Mouse (Mus musculus) heart, embryonic 12.5 days (tissue): Measurements from ENCODE around the gene Cdh7. TPM values are rescaled to one million over a fixed set of nuclear protein-coding genes. Genes with fewer than 3 reads are reported as not detected.

Source experiments
- ATAC-seq: fragments of 200-750 bp; cut with Nextera tagmentation; 2 replicates; pipeline ENCODE4 v1.8.0; 2017; ENCODE audit warnings: moderate TSS enrichment, moderate library complexity; ENCODE audit not compliant: insufficient number of reproducible peaks, low FRiP score
- H3K27ac ChIP-seq: fragments of 300-500 bp; sonication (generic); 2 replicates; pipeline ENCODE4 v1.5.1; 2016; ENCODE audit warnings: mild to moderate bottlenecking, moderate library complexity; ENCODE audit not compliant: poor library complexity, severe bottlenecking
- H3K27me3 ChIP-seq: fragments of 300-500 bp; sonication (generic); replicated peaks from 2 replicates; pipeline ENCODE4 v1.6.1; 2016; ENCODE audit warnings: mild to moderate bottlenecking, moderate library complexity
- H3K36me3 ChIP-seq: fragments of 300-500 bp; sonication (generic); 2 replicates; pipeline ENCODE4 v1.6.1; 2016; ENCODE audit warnings: mild to moderate bottlenecking, moderate library complexity
- H3K4me1 ChIP-seq: fragments of 300-500 bp; sonication (generic); replicated peaks from 2 replicates; pipeline ENCODE4 v1.6.1; 2016; ENCODE audit warnings: mild to moderate bottlenecking
- H3K4me2 ChIP-seq: fragments of 300-500 bp; sonication (generic); 2 replicates; pipeline ENCODE4 v1.6.1; 2016; ENCODE audit warnings: mild to moderate bottlenecking, moderate library complexity
- H3K4me3 ChIP-seq: fragments of 300-500 bp; sonication (generic); 2 replicates; pipeline ENCODE4 v1.5.1; 2016; ENCODE audit warnings: mild to moderate bottlenecking
- H3K9ac ChIP-seq: fragments of 300-500 bp; sonication (generic); 2 replicates; pipeline ENCODE4 v1.6.1; 2016; ENCODE audit warnings: mild to moderate bottlenecking, moderate library complexity
- H3K9me3 ChIP-seq: fragments of 300-500 bp; sonication (generic); replicated peaks from 2 replicates; pipeline ENCODE4 v1.6.1; 2016; ENCODE audit warnings: mild to moderate bottlenecking, moderate library complexity
- WGBS: fragments of 180-500 bp; shearing (Covaris S2); methylation state at CpG from one replicate; pipeline ENCODE4 v1.1.7; 2016; 5-methylcytosine and 5-hydroxymethylcytosine counted together
- polyA plus RNA-seq: library from polyadenylated mRNA; unstranded; fragments of >200 nt; fragmentation: Nextera tagmentation; extraction: Ambion mirVana; gene quantifications from 2 replicates; pipeline ENCODE4 v1.2.1, GENCODE M21; 2016

Cdh7 gene
- 0.42 and 0.95 TPM in 2 replicates for polyA plus RNA-seq

DNA sequence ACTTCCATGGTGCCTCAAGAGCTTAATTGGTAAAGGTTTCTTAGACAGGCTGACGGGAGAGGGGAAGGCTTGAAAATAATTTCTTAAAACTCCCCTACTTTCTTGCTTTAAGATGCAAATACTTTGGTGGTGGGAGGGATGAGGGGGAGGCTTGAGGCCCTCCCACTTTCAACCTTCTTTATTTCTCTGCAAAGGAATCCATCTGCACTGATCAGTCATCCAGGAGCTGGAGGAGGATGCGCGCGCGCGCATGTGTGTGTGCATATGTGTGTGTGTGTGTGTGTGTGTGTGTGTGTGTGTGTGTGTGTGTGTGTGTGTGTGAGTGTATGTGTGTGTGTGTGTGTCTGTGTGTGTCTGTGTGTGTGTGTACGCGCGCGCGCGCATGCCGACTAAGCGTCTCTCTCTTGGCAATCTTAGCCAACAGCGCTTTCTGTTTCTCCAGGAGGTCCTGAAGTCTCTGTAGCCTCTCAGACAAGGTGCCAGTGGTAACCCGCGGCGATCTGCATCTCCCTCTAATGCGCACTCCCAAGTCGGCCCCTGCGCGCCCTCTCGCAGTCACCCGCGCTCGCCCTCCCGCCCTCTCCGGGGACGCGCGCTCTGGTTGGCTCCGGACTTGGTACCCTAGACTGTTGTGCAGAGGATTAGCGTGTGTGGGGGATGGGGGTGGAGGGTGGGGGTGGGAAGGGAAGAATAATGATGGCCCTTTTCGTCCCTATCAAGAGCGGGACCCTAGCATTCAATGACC lies at the start of gene Cdh7:
Cdh7 (plus strand) TSS at position 368 of the 745 bp plus-strand sequence.
- H3K9me3 ChIP-seq, result no peaks in the 10 kb centered on the region
- H3K36me3 ChIP-seq, result no peaks in the 10 kb centered on the region
- H3K4me3 ChIP-seq, result peak within 1 kb of the TSS; percentile 67
- ATAC-seq, result peak; percentile 29; the same call in 1 of the 2 replicates
- H3K27ac ChIP-seq, result no peak within 1 kb of the TSS
- under 1% methylated on average over 30 of the region's 35 CpGs for WGBS
- H3K4me2 ChIP-seq, result peak within 1 kb of the TSS; percentile 98
- peak within 1 kb of the TSS; percentile 62; the same call in 1 of the 2 replicates for H3K9ac ChIP-seq
- no peaks in the 10 kb centered on the region for H3K4me1 ChIP-seq
- peaks cover 21% of the 10 kb centered on the region for H3K27me3 ChIP-seq

DNA sequence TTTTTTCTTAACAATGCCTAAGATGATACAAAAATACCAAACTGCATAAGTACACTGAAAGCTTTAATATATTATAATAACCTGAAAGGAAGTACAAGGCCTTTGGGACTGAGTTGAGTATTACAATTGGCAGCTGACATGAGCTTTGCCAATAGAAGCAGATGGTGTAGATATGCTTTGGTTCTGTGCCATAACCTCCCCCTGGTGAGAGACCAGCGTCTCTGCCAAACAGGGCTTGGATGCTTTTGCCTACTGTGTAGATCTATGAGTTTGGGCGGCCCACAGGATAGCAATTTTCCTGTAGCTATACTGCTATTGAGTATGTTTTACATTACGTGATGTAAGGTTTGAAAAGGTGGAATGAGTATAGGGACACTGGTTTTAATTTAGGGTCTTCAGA lies 49.6 kb upstream of the Cdh7 start:
- Histone ChIP-seq H3K9me3 (no peaks in the 10 kb centered on the region), H3K36me3 (no peaks in the 10 kb centered on the region)
- WGBS, result 78% methylated on average over 3 of the region's 3 CpGs

DNA sequence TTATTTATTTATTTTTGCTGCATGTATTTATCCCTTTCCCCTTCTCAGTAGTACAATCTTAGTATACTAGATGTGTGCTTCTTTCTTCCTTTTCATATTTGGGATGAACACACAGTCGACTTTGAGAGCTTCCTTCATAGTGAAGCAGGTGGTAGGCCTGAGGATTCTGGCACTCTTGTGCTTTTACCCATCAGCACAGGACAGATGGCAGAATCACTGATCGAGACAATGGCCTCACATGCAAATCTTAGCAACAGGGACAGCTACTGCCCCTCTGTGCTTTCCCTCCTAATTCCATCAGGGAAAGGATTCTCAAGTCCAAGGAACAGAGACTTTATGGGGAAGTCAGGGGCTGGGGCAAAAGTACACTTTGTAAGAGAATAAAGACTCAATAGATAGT lies 33.7 kb upstream of the Cdh7 start:
- H3K4me2 ChIP-seq, result no peak overlapping the region
- H3K27ac ChIP-seq, result no peak overlapping the region
- no peak for ATAC-seq
- no peaks in the 10 kb centered on the region for H3K27me3 ChIP-seq
- no peak overlapping the region for H3K9ac ChIP-seq
- H3K4me1 ChIP-seq, result no peaks in the 10 kb centered on the region
- H3K36me3 ChIP-seq, result no peaks in the 10 kb centered on the region
- H3K4me3 ChIP-seq, result no peak overlapping the region
- no peaks in the 10 kb centered on the region for H3K9me3 ChIP-seq
- WGBS, result 66% methylated on average over 2 of the region's 2 CpGs

More for the DNA sequence above, 49.6 kb upstream of the Cdh7 start:
- Histone ChIP-seq H3K4me1 (no peaks in the 10 kb centered on the region), H3K27ac (no peak overlapping the region), H3K27me3 (no peaks in the 10 kb centered on the region), H3K4me3 (no peak overlapping the region), H3K9ac (no peak overlapping the region), H3K4me2 (no peak overlapping the region)
- no peak for ATAC-seq

DNA sequence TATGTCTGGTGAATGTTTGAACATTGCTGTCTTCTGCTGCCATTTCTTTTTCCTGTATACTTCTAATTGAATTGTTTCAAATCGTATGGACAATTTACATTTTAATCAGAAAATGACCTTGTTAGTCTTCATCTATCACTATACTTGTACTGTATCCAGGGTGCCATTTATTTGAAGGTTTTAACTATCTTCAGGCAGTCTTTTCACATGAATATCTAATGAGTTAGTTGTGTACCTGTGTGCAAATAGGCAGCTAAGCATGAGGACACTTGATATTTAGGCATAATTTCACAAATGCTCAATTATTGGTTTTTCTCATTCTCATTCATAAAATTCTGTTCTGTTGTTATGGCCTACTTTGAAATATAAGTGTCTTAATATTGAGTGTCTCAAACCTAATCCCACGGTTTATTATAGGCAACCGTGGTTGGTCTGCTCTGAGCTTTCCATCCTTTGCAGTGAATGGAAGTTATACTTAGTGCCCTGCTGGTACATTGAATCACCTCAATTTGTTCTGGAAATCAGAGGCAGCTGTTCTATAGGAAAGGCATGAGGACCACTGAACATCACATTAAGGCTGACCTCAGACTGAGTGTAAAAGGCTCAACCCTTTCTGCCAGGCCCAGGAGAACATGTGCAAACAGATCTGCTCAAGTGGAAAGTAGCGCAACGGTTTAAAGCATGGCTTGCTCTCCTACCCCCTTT lies 10.4 kb upstream of the Cdh7 start:
- no peak overlapping the region for H3K27ac ChIP-seq
- no peaks in the 10 kb centered on the region for H3K4me1 ChIP-seq
- H3K9ac ChIP-seq, result no peak overlapping the region
- 82% methylated on average over 5 of the region's 5 CpGs for WGBS
- no peaks in the 10 kb centered on the region for H3K36me3 ChIP-seq
- H3K4me3 ChIP-seq, result no peak overlapping the region
- no peak overlapping the region for H3K4me2 ChIP-seq
- no peaks in the 10 kb centered on the region for H3K9me3 ChIP-seq
- no peak for ATAC-seq
- H3K27me3 ChIP-seq, result no peaks in the 10 kb centered on the region

DNA sequence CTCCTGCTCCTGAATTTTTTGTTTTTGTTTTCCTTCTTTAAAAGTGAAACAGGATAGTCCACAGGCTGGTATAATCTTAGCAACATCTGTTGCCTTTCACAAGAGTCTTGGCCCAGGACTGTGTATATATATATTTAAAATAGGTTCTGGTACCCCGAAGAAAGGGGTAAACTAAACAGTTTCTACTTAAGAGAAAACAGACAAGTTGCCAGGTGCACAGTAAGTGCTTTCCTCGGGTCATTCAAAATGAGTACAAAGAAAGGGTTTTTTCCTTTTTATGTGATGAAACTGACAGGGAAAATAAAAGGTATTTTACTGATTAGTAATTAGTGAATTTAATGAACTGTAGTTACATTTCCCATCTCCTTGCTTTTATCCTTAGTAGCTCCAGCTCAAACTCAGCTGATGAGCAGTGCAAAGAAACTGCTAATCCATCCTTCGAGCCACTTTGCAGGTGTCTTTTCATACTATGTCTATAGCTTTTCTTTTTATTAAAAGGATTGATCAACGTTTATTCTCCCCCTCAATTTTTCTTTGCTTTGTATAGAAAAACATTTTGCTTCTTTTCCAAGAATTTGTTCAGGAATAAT lies 9.7 kb upstream of the Cdh7 start:
- no peaks in the 10 kb centered on the region for H3K27me3 ChIP-seq
- no peak for ATAC-seq
- H3K4me3 ChIP-seq, result no peak overlapping the region
- WGBS, result 66% methylated on average over 4 of the region's 4 CpGs
- no peaks in the 10 kb centered on the region for H3K36me3 ChIP-seq
- H3K4me1 ChIP-seq, result no peaks in the 10 kb centered on the region
- no peak overlapping the region for H3K9ac ChIP-seq
- H3K4me2 ChIP-seq, result no peak overlapping the region
- H3K27ac ChIP-seq, result no peak overlapping the region
- no peaks in the 10 kb centered on the region for H3K9me3 ChIP-seq

DNA sequence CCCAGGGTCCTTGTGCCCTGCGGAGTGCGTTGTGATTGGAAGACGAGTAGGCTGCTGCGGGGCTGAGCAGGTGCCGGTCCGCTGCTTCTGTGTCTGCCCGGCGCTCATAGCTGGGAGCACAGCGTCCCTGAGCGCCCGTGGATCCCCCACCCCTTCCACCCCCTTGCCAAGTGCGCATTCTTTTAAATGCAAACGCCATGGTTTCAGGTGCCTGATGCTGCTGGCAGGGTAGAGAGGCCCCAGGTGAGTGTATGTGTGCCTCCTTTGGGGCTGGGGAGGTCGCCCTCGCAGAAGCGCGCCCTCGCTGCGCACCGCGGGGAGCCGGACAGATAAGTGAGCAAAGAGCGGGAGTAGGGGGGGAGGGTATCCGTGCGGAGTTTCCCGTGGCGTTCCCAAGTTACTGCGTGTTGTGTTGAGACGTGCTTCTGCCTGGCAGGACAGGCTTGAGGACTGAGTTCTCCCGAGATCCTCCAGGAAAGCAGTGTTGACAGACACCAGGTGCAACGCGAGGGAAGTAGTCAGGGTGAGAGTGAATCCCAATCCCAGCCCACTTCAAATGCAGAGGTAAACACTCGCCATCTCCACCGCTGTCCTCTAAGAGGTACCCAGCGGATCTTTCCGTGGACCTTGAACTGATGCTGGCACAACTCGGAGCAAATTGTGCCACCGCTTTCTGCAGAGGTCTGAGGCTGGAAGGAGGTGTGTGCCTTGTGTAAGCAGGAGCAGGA lies 742 bp downstream of the Cdh7 start:
- Histone ChIP-seq H3K36me3 (no peaks in the 10 kb centered on the region), H3K9ac (0 out of 2 replicates have a peak overlapping the region, but pooled peaks have one; percentile 62), H3K27ac (no peak overlapping the region), H3K4me3 (peak overlapping the region; percentile 67), H3K4me1 (no peaks in the 10 kb centered on the region), H3K4me2 (peak overlapping the region; percentile 98), H3K27me3 (peaks cover 21% of the 10 kb centered on the region), H3K9me3 (no peaks in the 10 kb centered on the region)
- WGBS, result 2% methylated on average over 38 of the region's 38 CpGs
- no peak for ATAC-seq

DNA sequence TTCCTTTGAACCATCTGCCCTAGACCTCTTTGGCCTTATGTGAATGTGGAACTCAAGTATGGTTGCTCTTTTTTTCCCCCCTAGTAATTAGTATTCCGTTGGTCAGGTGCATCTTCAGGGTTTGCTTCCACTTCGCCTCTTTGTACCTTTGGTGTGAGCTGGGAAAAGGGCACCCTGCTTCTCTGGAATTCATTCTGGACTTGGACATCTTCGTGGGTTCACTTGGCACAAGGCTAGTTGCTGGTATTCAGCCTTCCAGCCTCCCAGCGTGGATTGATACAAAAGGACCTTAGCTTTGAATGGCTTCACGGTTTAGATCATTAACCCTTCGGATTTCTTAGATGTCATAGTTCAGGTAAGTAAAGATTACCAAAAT lies 1.3 kb downstream of the Cdh7 start:
- Histone ChIP-seq H3K27ac (no peak overlapping the region), H3K36me3 (no peaks in the 10 kb centered on the region), H3K4me3 (peak overlapping the region; percentile 67; the same call in 1 of the 2 replicates), H3K4me1 (no peaks in the 10 kb centered on the region), H3K27me3 (peaks cover 21% of the 10 kb centered on the region), H3K9me3 (no peaks in the 10 kb centered on the region), H3K9ac (no peak overlapping the region), H3K4me2 (peak overlapping the region; percentile 98)
- WGBS, result 29% methylated on average over 6 of the region's 6 CpGs
- no peak for ATAC-seq

DNA sequence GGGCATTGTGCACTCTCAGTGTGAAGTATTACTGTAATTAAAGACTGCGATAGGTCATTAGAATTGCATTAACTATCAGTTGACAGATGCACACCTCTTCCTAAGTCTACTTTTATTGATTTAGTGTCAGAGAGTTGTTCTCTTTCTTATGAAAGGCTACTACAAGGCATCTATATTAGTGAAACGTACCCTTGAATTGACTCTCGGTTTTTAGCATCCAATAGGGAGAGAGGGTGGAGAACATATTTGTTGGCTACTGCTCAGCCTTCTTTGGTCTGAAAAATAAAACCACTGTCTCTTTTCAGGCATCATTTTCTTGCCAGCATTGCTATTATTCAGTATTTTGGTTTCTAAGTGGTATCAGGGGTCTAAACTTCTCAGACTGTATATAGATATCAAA lies 2.5 kb downstream of the Cdh7 start:
- no peak overlapping the region for H3K9ac ChIP-seq
- H3K36me3 ChIP-seq, result no peaks in the 10 kb centered on the region
- H3K4me1 ChIP-seq, result no peaks in the 10 kb centered on the region
- H3K9me3 ChIP-seq, result no peaks in the 10 kb centered on the region
- no peak overlapping the region for H3K4me2 ChIP-seq
- H3K27me3 ChIP-seq, result peaks cover 21% of the 10 kb centered on the region
- ATAC-seq, result no peak
- H3K4me3 ChIP-seq, result no peak overlapping the region
- H3K27ac ChIP-seq, result no peak overlapping the region
- 76% methylated on average over 3 of the region's 3 CpGs for WGBS

DNA sequence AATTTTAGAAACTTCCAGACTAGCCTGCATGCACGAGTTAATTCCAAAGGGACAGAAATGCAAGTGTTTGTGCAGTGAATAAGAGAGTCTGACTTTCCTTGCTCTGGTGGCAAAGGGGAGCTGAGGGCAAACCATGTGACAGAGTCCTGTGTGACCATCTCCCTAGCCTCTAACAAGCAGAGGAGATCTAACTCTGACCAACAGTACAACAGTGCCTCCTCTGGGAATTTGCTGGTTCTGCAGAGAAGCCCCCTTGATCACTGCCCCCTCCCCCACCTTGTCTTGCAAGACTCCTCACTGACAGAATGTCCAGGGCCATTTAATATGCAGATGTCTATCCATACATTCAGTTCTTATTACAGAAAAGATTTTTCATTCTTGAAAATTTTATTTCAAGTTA lies 3.2 kb downstream of the Cdh7 start:
- H3K27me3 ChIP-seq, result peaks cover 21% of the 10 kb centered on the region
- H3K9me3 ChIP-seq, result no peaks in the 10 kb centered on the region
- no peak for ATAC-seq
- no peaks in the 10 kb centered on the region for H3K36me3 ChIP-seq
- 16% methylated on average over 1 of the region's 1 CpGs for WGBS
- H3K9ac ChIP-seq, result no peak overlapping the region
- H3K4me2 ChIP-seq, result no peak overlapping the region
- H3K4me3 ChIP-seq, result no peak overlapping the region
- H3K4me1 ChIP-seq, result no peaks in the 10 kb centered on the region
- no peak overlapping the region for H3K27ac ChIP-seq

DNA sequence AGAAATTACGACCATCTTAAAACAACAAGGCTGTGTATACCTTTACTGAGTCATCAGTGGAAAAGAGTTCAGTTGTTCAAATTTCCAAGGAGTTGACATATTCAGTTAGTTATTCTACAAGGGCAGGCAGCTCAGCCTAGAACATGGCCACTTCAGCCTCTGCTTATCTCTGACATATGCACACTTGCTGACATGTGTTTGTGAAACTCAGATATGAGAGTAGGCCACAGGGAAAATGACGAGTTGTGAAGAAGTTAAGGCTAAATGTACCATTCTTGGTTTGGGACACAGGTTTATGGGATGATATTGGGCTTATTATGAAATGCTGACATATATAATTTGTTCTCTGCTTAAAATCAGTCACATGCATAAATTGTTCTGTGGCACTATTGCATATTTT lies 7.3 kb downstream of the Cdh7 start:
- no peaks in the 10 kb centered on the region for H3K9me3 ChIP-seq
- 35% methylated on average over 2 of the region's 2 CpGs for WGBS
- H3K4me2 ChIP-seq, result no peak overlapping the region
- no peaks in the 10 kb centered on the region for H3K4me1 ChIP-seq
- H3K27me3 ChIP-seq, result no peaks in the 10 kb centered on the region
- no peak overlapping the region for H3K27ac ChIP-seq
- H3K36me3 ChIP-seq, result no peaks in the 10 kb centered on the region
- H3K4me3 ChIP-seq, result no peak overlapping the region
- ATAC-seq, result no peak
- H3K9ac ChIP-seq, result no peak overlapping the region

DNA sequence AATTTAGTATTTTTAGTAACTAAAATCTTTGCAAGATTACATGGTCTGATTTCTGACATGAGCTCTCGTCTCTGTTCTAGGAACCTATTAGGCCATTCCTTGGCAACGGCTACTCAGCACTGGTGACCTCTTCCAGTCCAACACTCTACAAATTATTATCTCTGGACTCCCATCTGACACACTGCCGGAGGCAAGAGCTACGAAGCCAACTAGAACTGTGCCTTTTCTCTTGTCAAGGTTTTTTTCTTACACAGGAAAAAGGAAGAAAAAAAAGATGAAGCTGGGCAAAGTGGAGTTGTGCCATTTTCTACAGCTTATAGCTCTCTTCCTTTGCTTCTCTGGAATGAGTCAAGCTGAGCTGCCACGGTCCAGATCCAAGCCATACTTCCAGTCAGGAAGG lies 11.7 kb downstream of the Cdh7 start:
- H3K4me3 ChIP-seq, result no peak overlapping the region
- no peaks in the 10 kb centered on the region for H3K9me3 ChIP-seq
- WGBS, result 76% methylated on average over 5 of the region's 5 CpGs
- no peak overlapping the region for H3K4me2 ChIP-seq
- no peak overlapping the region for H3K9ac ChIP-seq
- H3K4me1 ChIP-seq, result no peaks in the 10 kb centered on the region
- no peaks in the 10 kb centered on the region for H3K36me3 ChIP-seq
- no peaks in the 10 kb centered on the region for H3K27me3 ChIP-seq
- no peak overlapping the region for H3K27ac ChIP-seq
- ATAC-seq, result no peak
